Mouse (Mus musculus) E14TG2a.4 (cell line): ENCODE results near the gene Tmem258.
A peak's percentile ranks its signal among the peaks of the same experiment; 100 is the strongest.

Source experiments
- H3K27me3 ChIP-seq: 2 replicates; pipeline ENCODE4 v1.6.1; 2014; ENCODE audit warnings: low read length, control low read depth; ENCODE audit not compliant: insufficient read depth
- H3K36me3 ChIP-seq: 2 replicates; pipeline ENCODE4 v1.6.1; 2014; ENCODE audit warnings: low read length, control low read depth; ENCODE audit not compliant: insufficient read depth
- H3K4me1 ChIP-seq: replicated peaks from 2 replicates; pipeline ENCODE4 v1.6.1; 2014; ENCODE audit warnings: low read depth, low read length, control low read depth
- H3K4me3 ChIP-seq: replicated peaks from 2 replicates; pipeline ENCODE4 v1.5.1; 2014; ENCODE audit warnings: mild to moderate bottlenecking, low read length
- H3K9me3 ChIP-seq: 2 replicates; pipeline ENCODE4 v1.6.1; 2014; ENCODE audit warnings: low read length, control low read depth
- CTCF ChIP-seq: conservative IDR thresholded peaks from 2 replicates; pipeline ENCODE4 v1.5.1; 2014; ENCODE audit warnings: low read length
- NANOG ChIP-seq: IDR thresholded peaks from 2 replicates; pipeline ENCODE4 v1.6.1; 2014; ENCODE audit warnings: borderline replicate concordance, low read length, mixed read lengths
- POU5F1 ChIP-seq: IDR thresholded peaks from 2 replicates; pipeline ENCODE4 v1.6.1; 2014; ENCODE audit warnings: low read length, borderline replicate concordance

Gene Tmem258

GRCm38 (mm10) chr19:10181225-10181624 lies 22.6 kb upstream of the Tmem258 start:
- Histone ChIP-seq H3K9me3 (peaks cover 23% of the 10 kb centered on the region), H3K4me3 (no peak overlapping the region)
- no peak for TF ChIP-seq POU5F1
- TF ChIP-seq NANOG, result no peak
- no peak for TF ChIP-seq CTCF

GRCm38 (mm10) chr19:10182142-10182541 lies 21.7 kb upstream of the Tmem258 start:
- peak overlapping the region; percentile 99 for H3K4me3 ChIP-seq
- H3K27me3 ChIP-seq, result peaks cover 13% of the 10 kb centered on the region
- H3K4me1 ChIP-seq, result peaks cover 28% of the 10 kb centered on the region
- H3K9me3 ChIP-seq, result peaks cover 23% of the 10 kb centered on the region
- H3K36me3 ChIP-seq, result peaks cover 28% of the 10 kb centered on the region
- no peak for TF ChIP-seq POU5F1
- TF ChIP-seq CTCF, result no peak
- no peak for TF ChIP-seq NANOG

More at GRCm38 (mm10) chr19:10181225-10181624, 22.6 kb upstream of the Tmem258 start:
- Histone ChIP-seq H3K36me3 (peaks cover 19% of the 10 kb centered on the region), H3K4me1 (peaks cover 37% of the 10 kb centered on the region), H3K27me3 (peaks cover 13% of the 10 kb centered on the region)

GRCm38 (mm10) chr19:10182670-10183298 lies 21.0 kb upstream of the Tmem258 start, which contains the start of gene Fads1:
Gene Fads1 (plus strand): TSS chr19:10182888.
- H3K36me3 ChIP-seq, result peaks cover 34% of the 10 kb centered on the region
- H3K27me3 ChIP-seq, result peaks cover 13% of the 10 kb centered on the region
- peaks cover 23% of the 10 kb centered on the region for H3K9me3 ChIP-seq
- H3K4me1 ChIP-seq, result peaks cover 24% of the 10 kb centered on the region
- peak within 1 kb of the TSS; percentile 99 for H3K4me3 ChIP-seq
- TF ChIP-seq CTCF, result peak; percentile 18; the same call in 1 of the 2 replicates
- no peak for TF ChIP-seq POU5F1
- no peak for TF ChIP-seq NANOG

GRCm38 (mm10) chr19:10183299-10183983 lies 20.4 kb upstream of the Tmem258 start:
- Histone ChIP-seq H3K9me3 (peaks cover 17% of the 10 kb centered on the region), H3K4me1 (peaks cover 24% of the 10 kb centered on the region), H3K27me3 (peaks cover 13% of the 10 kb centered on the region), H3K4me3 (peak overlapping the region; percentile 99), H3K36me3 (peaks cover 41% of the 10 kb centered on the region)
- TF ChIP-seq POU5F1 (no peak), NANOG (no peak), CTCF (no peak)

- H3K27me3 ChIP-seq, result peaks cover 13% of the 10 kb centered on the region
- H3K36me3 ChIP-seq, result peaks cover 48% of the 10 kb centered on the region
- TF ChIP-seq POU5F1 (no peak), NANOG (no peak), CTCF (no peak)
- H3K4me1 ChIP-seq, result peaks cover 24% of the 10 kb centered on the region
- H3K4me3 ChIP-seq, result peak overlapping the region; percentile 99
- peaks cover 12% of the 10 kb centered on the region for H3K9me3 ChIP-seq
Measured at GRCm38 (mm10) chr19:10184096-10184495, 19.7 kb upstream of the Tmem258 start.

GRCm38 (mm10) chr19:10185876-10186275 lies 17.9 kb upstream of the Tmem258 start:
- H3K9me3 ChIP-seq, result no peaks in the 10 kb centered on the region
- no peak for TF ChIP-seq POU5F1
- TF ChIP-seq NANOG, result no peak
- TF ChIP-seq CTCF, result no peak

GRCm38 (mm10) chr19:10186569-10186968 lies 17.2 kb upstream of the Tmem258 start:
- TF ChIP-seq NANOG (no peak), POU5F1 (no peak), CTCF (no peak)
- peaks cover 68% of the 10 kb centered on the region for H3K36me3 ChIP-seq
- no peak overlapping the region for H3K4me3 ChIP-seq

More at GRCm38 (mm10) chr19:10185876-10186275, 17.9 kb upstream of the Tmem258 start:
- Histone ChIP-seq H3K27me3 (peaks cover 13% of the 10 kb centered on the region), H3K4me1 (peaks cover 30% of the 10 kb centered on the region), H3K36me3 (peaks cover 62% of the 10 kb centered on the region), H3K4me3 (no peak overlapping the region)

GRCm38 (mm10) chr19:10188281-10188811 lies 15.5 kb upstream of the Tmem258 start:
- no peak overlapping the region for H3K4me3 ChIP-seq
- TF ChIP-seq POU5F1 (no peak), NANOG (no peak), CTCF (no peak)
- H3K9me3 ChIP-seq, result no peaks in the 10 kb centered on the region
- peaks cover 35% of the 10 kb centered on the region for H3K4me1 ChIP-seq
- peaks cover 86% of the 10 kb centered on the region for H3K36me3 ChIP-seq
- peaks cover 13% of the 10 kb centered on the region for H3K27me3 ChIP-seq

More at GRCm38 (mm10) chr19:10186569-10186968, 17.2 kb upstream of the Tmem258 start:
- Histone ChIP-seq H3K9me3 (no peaks in the 10 kb centered on the region), H3K4me1 (peaks cover 37% of the 10 kb centered on the region), H3K27me3 (peaks cover 13% of the 10 kb centered on the region)

GRCm38 (mm10) chr19:10189022-10189421 lies 14.8 kb upstream of the Tmem258 start:
- TF ChIP-seq POU5F1 (no peak), CTCF (no peak), NANOG (no peak)
- H3K4me1 ChIP-seq, result peaks cover 33% of the 10 kb centered on the region
- H3K9me3 ChIP-seq, result no peaks in the 10 kb centered on the region
- peaks cover 6% of the 10 kb centered on the region; the same call in 1 of the 2 replicates for H3K27me3 ChIP-seq
- H3K4me3 ChIP-seq, result no peak overlapping the region
- H3K36me3 ChIP-seq, result peaks cover 93% of the 10 kb centered on the region
